Mouse (Mus musculus) kidney, embryonic 16.5 days (tissue): ENCODE measurements around the gene Fam69a. TPM values are rescaled to one million over a fixed set of nuclear protein-coding genes. Genes with fewer than 3 reads are reported as not detected.
"Not testable (repeated sequence)": the region's sequence is repeated elsewhere in the genome, so short reads cannot be mapped to it uniquely, and the experiment has no call there.

Source experiments
- ATAC-seq: fragments of 200-750 bp; cut with Nextera tagmentation; 2 replicates; pipeline ENCODE4 v1.8.0; 2017; ENCODE audit warnings: moderate TSS enrichment; ENCODE audit not compliant: low FRiP score, low TSS enrichment
- H3K27ac ChIP-seq: fragments of 300-500 bp; sonication (generic); 2 replicates; pipeline ENCODE4 v1.5.1; 2014; ENCODE audit warnings: low read length
- H3K27me3 ChIP-seq: fragments of 300-500 bp; sonication (generic); 2 replicates; pipeline ENCODE4 v1.6.1; 2014; ENCODE audit warnings: low read length, control low read depth, mixed read lengths; ENCODE audit not compliant: insufficient read depth
- H3K36me3 ChIP-seq: fragments of 300-500 bp; sonication (generic); 2 replicates; pipeline ENCODE4 v1.6.1; 2014; ENCODE audit warnings: low read length, control low read depth, mixed read lengths; ENCODE audit not compliant: insufficient read depth
- H3K4me1 ChIP-seq: fragments of 300-500 bp; sonication (generic); 2 replicates; pipeline ENCODE4 v1.6.1; 2014; ENCODE audit warnings: low read length, control low read depth, mixed read lengths; ENCODE audit not compliant: insufficient read depth
- H3K4me2 ChIP-seq: fragments of 300-500 bp; sonication (generic); replicated peaks from 2 replicates; pipeline ENCODE4 v1.6.1; 2014; ENCODE audit warnings: low read depth, low read length
- H3K4me3 ChIP-seq: fragments of 300-500 bp; sonication (generic); 2 replicates; pipeline ENCODE4 v1.5.1; 2014; ENCODE audit warnings: mild to moderate bottlenecking, low read length
- H3K9ac ChIP-seq: fragments of 300-500 bp; sonication (generic); replicated peaks from 2 replicates; pipeline ENCODE4 v1.6.1; 2014; ENCODE audit warnings: low read length
- H3K9me3 ChIP-seq: fragments of 300-500 bp; sonication (generic); 2 replicates; pipeline ENCODE4 v1.6.1; 2016; ENCODE audit warnings: low read length, control low read depth
- WGBS: fragments of 180-500 bp; shearing (Covaris S2); extraction: QIAGEN DNeasy Blood & Tissue Kit; methylation state at CpG from one replicate; pipeline ENCODE4 v1.1.7; 2014; 5-methylcytosine and 5-hydroxymethylcytosine counted together
- polyA plus RNA-seq: library from polyadenylated mRNA; unstranded; fragments of >200 nt; fragmentation: Nextera tagmentation; extraction: Ambion mirVana; gene quantifications from 2 replicates; pipeline ENCODE4 v1.2.1, GENCODE M21; 2015

The Fam69a gene
- polyA plus RNA-seq, result 19.6 and 20.8 TPM in 2 replicates

DNA sequence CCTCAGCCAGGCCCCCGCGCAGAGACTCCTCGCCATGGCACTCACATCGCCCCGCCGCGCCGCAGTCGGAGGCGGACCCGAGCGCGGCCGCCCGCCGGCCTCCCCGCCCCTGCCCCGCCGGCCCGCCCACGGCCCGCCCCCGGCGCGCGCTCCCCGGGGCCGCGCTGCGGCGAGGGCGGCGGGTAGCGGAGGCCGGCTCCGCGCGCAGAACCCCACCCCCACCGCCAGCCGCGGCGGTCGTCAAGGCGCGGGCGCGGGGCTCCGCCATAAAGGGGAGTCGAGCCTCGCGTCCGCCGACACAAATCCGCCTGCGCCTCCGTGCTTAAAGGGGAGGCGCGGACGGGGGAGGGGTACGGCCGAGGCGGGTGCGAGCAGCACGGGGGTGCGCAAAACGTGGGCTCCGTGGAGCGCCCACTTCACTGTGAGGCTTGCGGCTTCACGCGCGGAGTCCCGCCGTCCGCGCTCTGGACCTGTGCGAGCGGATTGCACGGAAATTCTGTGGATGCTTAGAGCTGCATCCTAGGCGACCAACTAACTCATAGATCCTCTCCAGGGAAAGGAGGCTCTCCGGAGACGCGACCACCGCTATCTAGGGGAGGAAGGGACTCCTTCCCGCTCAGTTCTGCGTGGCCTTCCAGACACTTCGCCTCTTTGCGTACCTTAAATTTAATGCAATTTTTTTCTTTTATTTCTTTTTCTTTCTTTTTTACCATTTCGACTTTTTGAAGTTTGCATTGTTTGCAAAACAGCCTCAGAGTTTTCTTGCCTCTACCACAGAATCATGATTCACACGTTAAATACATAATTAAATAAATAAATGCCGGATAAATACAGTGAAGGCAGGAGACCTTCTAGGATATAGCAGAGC lies at the start of gene Fam69a:
Fam69a (minus strand) TSS at position 119 of the 868 bp plus-strand sequence.
- under 1% methylated on average over 66 of the region's 91 CpGs for WGBS
- H3K27ac ChIP-seq, result peak within 1 kb of the TSS; percentile 87
- no peaks in the 10 kb centered on the region for H3K36me3 ChIP-seq
- peak within 1 kb of the TSS; percentile 72 for H3K4me2 ChIP-seq
- H3K4me3 ChIP-seq, result peak within 1 kb of the TSS; percentile 86
- H3K4me1 ChIP-seq, result peaks cover 6% of the 10 kb centered on the region
- H3K27me3 ChIP-seq, result no peaks in the 10 kb centered on the region
- peak; percentile 95 for ATAC-seq
- no peaks in the 10 kb centered on the region for H3K9me3 ChIP-seq
- H3K9ac ChIP-seq, result peak within 1 kb of the TSS; percentile 88

GRCm38 (mm10) chr5:108035523-108035922 lies 48.6 kb upstream of the Fam69a start:
- Histone ChIP-seq H3K4me3 (no peak overlapping the region), H3K9me3 (no peaks in the 10 kb centered on the region), H3K36me3 (no peaks in the 10 kb centered on the region), H3K27ac (no peak overlapping the region), H3K4me1 (no peaks in the 10 kb centered on the region), H3K27me3 (no peaks in the 10 kb centered on the region), H3K4me2 (no peak overlapping the region), H3K9ac (no peak overlapping the region)
- 9% methylated on average over 2 of the region's 2 CpGs for WGBS
- ATAC-seq, result no peak

GRCm38 (mm10) chr5:108034194-108034593 lies 47.3 kb upstream of the Fam69a start:
- no peak for ATAC-seq
- Histone ChIP-seq H3K36me3 (no peaks in the 10 kb centered on the region), H3K4me2 (no peak overlapping the region), H3K4me1 (no peaks in the 10 kb centered on the region), H3K27ac (no peak overlapping the region), H3K9me3 (no peaks in the 10 kb centered on the region), H3K4me3 (no peak overlapping the region), H3K27me3 (no peaks in the 10 kb centered on the region), H3K9ac (no peak overlapping the region)
- 32% methylated on average over 3 of the region's 4 CpGs for WGBS

- no peaks in the 10 kb centered on the region for H3K27me3 ChIP-seq
- no peak for ATAC-seq
Observed at GRCm38 (mm10) chr5:108031267-108031666, 44.4 kb upstream of the Fam69a start.

GRCm38 (mm10) chr5:108029968-108030367 lies 43.1 kb upstream of the Fam69a start:
- Histone ChIP-seq H3K36me3 (no peaks in the 10 kb centered on the region), H3K9ac (no peak overlapping the region), H3K4me1 (no peaks in the 10 kb centered on the region), H3K4me2 (no peak overlapping the region), H3K4me3 (no peak overlapping the region), H3K9me3 (no peaks in the 10 kb centered on the region), H3K27me3 (no peaks in the 10 kb centered on the region), H3K27ac (no peak overlapping the region)
- no peak for ATAC-seq
- 68% methylated on average over 2 of the region's 2 CpGs for WGBS

More at GRCm38 (mm10) chr5:108031267-108031666, 44.4 kb upstream of the Fam69a start:
- Histone ChIP-seq H3K4me3 (no peak overlapping the region), H3K27ac (no peak overlapping the region), H3K4me2 (no peak overlapping the region), H3K4me1 (no peaks in the 10 kb centered on the region), H3K9me3 (no peaks in the 10 kb centered on the region), H3K36me3 (no peaks in the 10 kb centered on the region), H3K9ac (no peak overlapping the region)
- 89% methylated on average over 4 of the region's 4 CpGs for WGBS

GRCm38 (mm10) chr5:108028797-108029536 lies 42.1 kb upstream of the Fam69a start:
- H3K9me3 ChIP-seq, H3K9ac ChIP-seq, H3K36me3 ChIP-seq, H3K27ac ChIP-seq, H3K4me3 ChIP-seq, H3K27me3 ChIP-seq, H3K4me1 ChIP-seq, H3K4me2 ChIP-seq, ATAC-seq: not testable (repeated sequence)
- 89% methylated on average over 7 of the region's 7 CpGs for WGBS

DNA sequence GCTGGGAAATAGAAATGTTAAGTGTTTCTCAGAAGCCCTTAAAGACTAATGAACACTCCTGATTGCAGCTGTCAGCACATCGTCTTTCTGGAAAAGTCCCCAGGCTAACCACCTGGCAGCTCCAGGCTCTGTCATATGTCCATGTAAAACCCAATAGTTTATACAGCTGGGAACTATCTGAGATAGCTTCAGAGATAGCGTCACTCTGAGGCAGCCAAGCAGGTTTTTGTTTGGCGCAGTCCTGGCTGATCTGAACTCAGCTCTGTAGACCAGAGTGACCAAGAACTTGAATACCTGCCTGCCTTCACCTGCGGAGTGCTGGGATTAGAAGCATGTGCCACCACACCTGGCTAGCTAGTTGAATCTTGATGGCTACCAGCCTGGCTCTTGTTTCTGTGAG lies 41.3 kb upstream of the Fam69a start:
- H3K27me3 ChIP-seq, result no peaks in the 10 kb centered on the region
- 89% methylated on average over 4 of the region's 4 CpGs for WGBS
- ATAC-seq, result no peak
- no peak overlapping the region for H3K9ac ChIP-seq
- H3K36me3 ChIP-seq, result no peaks in the 10 kb centered on the region
- H3K4me2 ChIP-seq, result no peak overlapping the region
- H3K4me1 ChIP-seq, result no peaks in the 10 kb centered on the region
- H3K9me3 ChIP-seq, result no peaks in the 10 kb centered on the region
- H3K4me3 ChIP-seq, result no peak overlapping the region
- no peak overlapping the region for H3K27ac ChIP-seq

DNA sequence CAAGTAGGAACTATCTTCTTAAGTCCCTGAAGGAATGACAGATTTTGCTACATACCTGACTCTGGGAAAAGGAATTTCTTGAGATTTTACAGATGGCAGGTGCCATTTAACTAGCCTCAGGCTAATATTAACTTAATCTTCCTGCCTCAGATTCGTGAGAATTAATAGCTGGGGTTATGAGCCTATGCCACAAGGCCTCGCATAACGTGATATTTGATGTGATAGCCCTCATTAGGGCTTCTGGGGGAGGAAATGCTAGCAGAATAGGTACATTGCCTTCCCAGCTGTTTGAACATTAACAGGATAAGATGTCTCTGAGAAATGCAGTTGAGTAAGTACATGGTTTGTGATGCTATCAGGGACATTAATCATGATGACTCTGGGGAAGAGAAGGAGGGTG lies 34.5 kb upstream of the Fam69a start:
- Histone ChIP-seq H3K9me3 (no peaks in the 10 kb centered on the region), H3K4me2 (no peak overlapping the region), H3K4me1 (peaks cover 9% of the 10 kb centered on the region; the same call in 1 of the 2 replicates), H3K27me3 (no peaks in the 10 kb centered on the region), H3K9ac (no peak overlapping the region), H3K4me3 (no peak overlapping the region), H3K36me3 (no peaks in the 10 kb centered on the region), H3K27ac (no peak overlapping the region)
- WGBS, result 36% methylated on average over 3 of the region's 3 CpGs
- ATAC-seq, result no peak

- ATAC-seq, result no peak
- Histone ChIP-seq H3K27me3 (no peaks in the 10 kb centered on the region), H3K9me3 (no peaks in the 10 kb centered on the region), H3K27ac (no peak overlapping the region), H3K9ac (no peak overlapping the region), H3K4me3 (no peak overlapping the region), H3K36me3 (no peaks in the 10 kb centered on the region), H3K4me2 (no peak overlapping the region), H3K4me1 (peaks cover 9% of the 10 kb centered on the region; the same call in 1 of the 2 replicates)
- WGBS, result 17% methylated on average over 2 of the region's 2 CpGs
Observed at GRCm38 (mm10) chr5:108019367-108019766, 32.5 kb upstream of the Fam69a start.

DNA sequence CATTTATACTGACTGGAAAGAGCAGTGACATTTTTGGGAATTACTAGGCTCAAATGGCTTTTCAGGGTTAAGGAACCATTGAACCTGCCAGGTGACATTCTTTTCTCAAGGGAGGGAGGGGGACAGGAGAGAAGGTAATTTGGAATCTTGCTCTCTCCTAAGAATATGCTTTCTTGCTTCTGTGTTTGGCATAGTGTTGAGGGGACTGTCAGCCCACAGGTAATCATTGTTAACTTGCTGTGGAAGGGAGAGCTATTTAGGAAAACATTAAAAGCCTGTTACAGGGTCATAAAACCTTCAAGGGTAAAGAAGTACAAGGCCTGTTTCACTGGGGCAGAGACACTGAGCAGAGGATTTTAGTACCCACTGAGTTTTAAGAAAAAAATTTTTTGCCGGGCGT lies 30.3 kb upstream of the Fam69a start:
- peaks cover 9% of the 10 kb centered on the region; the same call in 1 of the 2 replicates for H3K4me1 ChIP-seq
- H3K36me3 ChIP-seq, result no peaks in the 10 kb centered on the region
- no peak overlapping the region for H3K4me2 ChIP-seq
- no peaks in the 10 kb centered on the region for H3K9me3 ChIP-seq
- H3K27ac ChIP-seq, result no peak overlapping the region
- no peaks in the 10 kb centered on the region for H3K27me3 ChIP-seq
- no peak overlapping the region for H3K9ac ChIP-seq
- peak; percentile 67 for ATAC-seq
- no peak overlapping the region for H3K4me3 ChIP-seq
- WGBS, result 75% methylated on average over 2 of the region's 2 CpGs
